Mouse (Mus musculus) heart, postnatal 0 days (tissue): ENCODE measurements around the gene Prickle4. TPM values are rescaled to one million over a fixed set of nuclear protein-coding genes. Genes with fewer than 3 reads are reported as not detected.
A peak's percentile ranks its signal among the peaks of the same experiment; 100 is the strongest.

Source experiments
- ATAC-seq: fragments of 200-750 bp; cut with Nextera tagmentation; 2 replicates; pipeline ENCODE4 v1.8.0; 2017; ENCODE audit warnings: low read depth, moderate number of reproducible peaks, moderate library complexity; ENCODE audit not compliant: insufficient read depth
- DNase-seq: peaks from one replicate; pipeline ENCODE4 v3.0.0-alpha.2; 2016; ENCODE audit warnings: low spot score
- H3K27ac ChIP-seq: fragments of 300-500 bp; sonication (generic); 2 replicates; pipeline ENCODE4 v1.5.1; 2014; ENCODE audit warnings: low read depth, mild to moderate bottlenecking
- H3K27me3 ChIP-seq: fragments of 300-500 bp; sonication (generic); 2 replicates; pipeline ENCODE4 v1.6.1; 2014; ENCODE audit warnings: low read length, mixed read lengths; ENCODE audit not compliant: control insufficient read depth, insufficient read depth
- H3K36me3 ChIP-seq: fragments of 300-500 bp; sonication (generic); replicated peaks from 2 replicates; pipeline ENCODE4 v1.6.1; 2014; ENCODE audit warnings: low read length, mixed read lengths; ENCODE audit not compliant: control insufficient read depth, insufficient read depth
- H3K4me1 ChIP-seq: fragments of 300-500 bp; sonication (generic); 2 replicates; pipeline ENCODE4 v1.6.1; 2014; ENCODE audit warnings: antibody characterized with exemption; ENCODE audit not compliant: control insufficient read depth, insufficient read depth
- H3K4me2 ChIP-seq: fragments of 300-500 bp; sonication (generic); 2 replicates; pipeline ENCODE4 v1.6.1; 2014; ENCODE audit warnings: low read depth, mild to moderate bottlenecking, low read length, moderate library complexity
- H3K4me3 ChIP-seq: fragments of 300-500 bp; sonication (generic); 2 replicates; pipeline ENCODE4 v1.5.1; 2014; ENCODE audit warnings: low read depth, low read length
- H3K9ac ChIP-seq: fragments of 300-500 bp; sonication (generic); replicated peaks from 2 replicates; pipeline ENCODE4 v1.6.1; 2014; ENCODE audit warnings: low read depth, low read length, mixed read lengths
- H3K9me3 ChIP-seq: fragments of 300-500 bp; sonication (generic); replicated peaks from 2 replicates; pipeline ENCODE4 v1.6.1; 2016; ENCODE audit warnings: low read length; ENCODE audit not compliant: control insufficient read depth
- CTCF ChIP-seq: IDR thresholded peaks from 2 replicates; pipeline ENCODE4 v1.5.1; 2016; ENCODE audit warnings: antibody characterized with exemption, control low read depth, low read depth
- EP300 ChIP-seq: IDR thresholded peaks from 2 replicates; pipeline ENCODE4 v1.6.1; 2016; ENCODE audit warnings: antibody characterized with exemption, low read depth
- WGBS: fragments of 180-500 bp; shearing (Covaris S2); extraction: QIAGEN DNeasy Blood & Tissue Kit; methylation state at CpG from one replicate; pipeline ENCODE4 v1.1.7; 2014; 5-methylcytosine and 5-hydroxymethylcytosine counted together
- polyA plus RNA-seq: library from polyadenylated mRNA; unstranded; fragments of >200 nt; fragmentation: Nextera tagmentation; extraction: Ambion mirVana; gene quantifications from 2 replicates; pipeline ENCODE4 v1.2.1, GENCODE M21; 2015
- total RNA-seq: library from RNA; depleted of rRNA; stranded (reverse); fragments of >200 nt; gene quantifications from 2 replicates; pipeline ENCODE4 v1.2.3, GENCODE M21; 2014; ENCODE audit warnings: low replicate concordance

Gene Prickle4
- total and polyA plus RNA-seq, 2 experiments from 2014 or later = 0.93 TPM; not detected in 1

DNA sequence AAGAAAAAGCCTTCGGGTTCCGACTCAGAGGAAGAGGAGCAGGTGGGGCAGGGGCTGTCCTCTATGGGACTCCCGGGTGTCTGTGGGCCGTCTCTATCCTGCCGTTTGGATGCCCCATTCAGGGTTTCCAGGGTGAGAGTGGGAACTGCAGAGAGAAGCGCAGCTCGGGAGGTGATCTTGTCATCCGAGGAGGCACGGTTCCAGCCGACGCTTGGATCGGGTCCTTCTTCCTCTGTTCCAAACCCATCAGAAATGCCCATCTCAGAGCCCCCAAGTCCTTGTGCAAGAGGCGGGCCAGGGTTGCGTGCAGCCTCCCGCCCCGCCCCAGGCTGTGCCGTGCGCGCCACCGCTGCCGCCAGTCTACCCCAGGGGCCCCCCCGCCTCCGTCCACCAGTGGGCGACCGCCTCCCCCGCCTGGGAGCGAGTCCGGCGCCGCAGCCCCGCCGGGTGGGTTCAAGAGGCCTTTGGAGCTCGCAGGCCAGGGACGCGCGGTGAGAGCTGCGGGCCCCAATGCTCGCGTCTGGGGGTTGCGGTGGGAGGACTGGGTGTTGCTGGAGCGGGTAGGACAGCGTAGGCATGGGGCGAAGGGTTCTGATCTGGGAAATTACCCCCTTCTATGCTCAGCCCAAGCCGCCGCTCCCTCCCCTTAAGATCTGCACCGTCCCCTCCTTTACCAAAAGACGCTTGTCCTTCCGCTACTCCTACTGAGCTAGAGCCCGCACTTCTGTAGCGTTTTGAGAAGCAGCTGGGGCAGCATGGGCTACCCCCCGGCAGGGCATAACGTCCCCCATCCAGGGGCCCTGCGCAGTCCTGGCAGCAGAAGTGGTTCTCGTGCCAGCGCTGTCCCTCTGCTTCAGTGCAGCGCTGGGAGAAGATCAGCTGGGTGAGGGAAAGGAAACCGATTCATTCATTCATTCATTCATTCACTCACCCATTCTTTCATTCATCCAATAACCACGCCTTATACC is 5.6 kb downstream of the Prickle4 start, which contains the start of gene Frs3:
Gene Frs3, plus strand, starts transcription at position 423 of the 968 bp plus-strand sequence.
- ATAC-seq = peak; percentile 73
- peak within 1 kb of the TSS; percentile 77 for H3K9ac ChIP-seq
- DNase-seq = peak; percentile 58
- no peaks in the 10 kb centered on the region for H3K27me3 ChIP-seq
- peak within 1 kb of the TSS; percentile 77 for H3K27ac ChIP-seq
- peak within 1 kb of the TSS; percentile 94 for H3K4me2 ChIP-seq
- H3K4me3 ChIP-seq = peak within 1 kb of the TSS; percentile 72
- H3K36me3 ChIP-seq = peaks cover 26% of the 10 kb centered on the region
- TF ChIP-seq EP300 (no peak), CTCF (no peak)
- H3K9me3 ChIP-seq = no peaks in the 10 kb centered on the region
- WGBS = 2% methylated on average over 47 of the region's 58 CpGs
- peaks cover 5% of the 10 kb centered on the region; the same call in 1 of the 2 replicates for H3K4me1 ChIP-seq

DNA sequence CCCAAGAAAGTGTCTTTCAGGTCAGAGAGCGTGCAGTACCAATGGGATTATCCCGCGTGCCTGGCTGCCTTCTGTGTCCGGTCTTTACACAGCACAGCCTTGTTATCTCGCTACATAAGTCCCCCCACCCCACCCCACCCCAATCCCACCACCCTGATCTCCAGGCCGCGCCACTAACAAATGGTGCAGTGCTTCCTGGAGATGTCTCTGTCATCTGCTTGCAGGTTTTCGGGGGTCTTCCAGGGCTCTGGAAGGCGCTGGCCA is 6.3 kb downstream of the Prickle4 start, which contains the start of gene Tomm6:
Gene Tomm6, minus strand, starts transcription at position 43 of the 264 bp plus-strand sequence.
- Histone ChIP-seq H3K4me3 (peak within 1 kb of the TSS; percentile 72), H3K9me3 (no peaks in the 10 kb centered on the region), H3K9ac (peak within 1 kb of the TSS; percentile 77), H3K4me1 (peaks cover 5% of the 10 kb centered on the region; the same call in 1 of the 2 replicates), H3K27ac (peak within 1 kb of the TSS; percentile 77), H3K4me2 (peak within 1 kb of the TSS; percentile 94), H3K27me3 (no peaks in the 10 kb centered on the region), H3K36me3 (peaks cover 31% of the 10 kb centered on the region)
- DNase-seq (no peak), ATAC-seq (no peak)
- 0% methylated on average over 9 of the region's 9 CpGs for WGBS
- TF ChIP-seq CTCF (no peak), EP300 (no peak)

DNA sequence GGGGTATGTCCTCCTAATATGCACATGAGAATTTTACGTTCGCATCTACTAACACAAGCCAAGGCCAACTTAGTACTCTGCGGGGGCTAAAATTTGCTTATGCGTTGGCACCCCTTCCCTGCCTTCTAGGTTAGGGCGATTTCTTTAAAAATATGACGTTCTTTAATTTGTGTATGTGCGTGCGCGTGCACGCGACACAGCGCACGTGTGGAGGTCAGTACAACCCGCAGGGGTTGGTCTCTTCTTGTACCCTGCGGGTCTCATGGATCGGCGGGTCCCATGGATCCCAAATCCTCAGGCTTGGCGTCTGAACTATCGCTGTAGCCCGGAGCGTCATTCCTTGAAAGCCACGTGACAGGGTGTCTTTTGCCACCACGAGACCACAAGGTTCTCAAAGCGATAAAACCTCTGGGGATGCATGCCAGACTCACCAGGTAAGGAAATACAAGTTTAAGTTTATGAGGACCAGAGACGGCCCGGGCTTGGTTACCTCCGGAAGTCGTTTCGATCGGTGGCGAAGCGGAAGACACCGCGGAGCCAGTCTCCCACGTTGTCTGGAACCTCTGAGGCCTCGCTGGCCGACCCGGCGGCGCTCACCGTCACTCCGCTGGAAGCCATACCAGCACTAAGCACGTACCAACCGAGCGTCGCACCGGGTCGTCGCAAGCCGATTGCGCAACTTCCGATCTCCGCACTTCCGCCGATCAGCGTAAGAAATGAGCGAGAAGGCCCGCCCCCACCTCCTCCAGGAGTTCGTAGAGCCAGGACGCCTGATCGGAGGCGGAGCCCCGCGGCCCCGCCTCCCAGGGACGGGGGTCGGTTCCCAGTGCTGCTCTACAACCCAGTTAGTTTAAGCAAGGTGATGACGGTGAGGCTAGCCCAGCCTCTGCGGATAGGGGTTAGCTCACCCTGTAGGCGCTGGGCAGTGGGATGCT is 6.9 kb downstream of the Prickle4 start:
- no peaks in the 10 kb centered on the region for H3K27me3 ChIP-seq
- peak; percentile 87 for ATAC-seq
- WGBS = under 1% methylated on average over 70 of the region's 70 CpGs

DNA sequence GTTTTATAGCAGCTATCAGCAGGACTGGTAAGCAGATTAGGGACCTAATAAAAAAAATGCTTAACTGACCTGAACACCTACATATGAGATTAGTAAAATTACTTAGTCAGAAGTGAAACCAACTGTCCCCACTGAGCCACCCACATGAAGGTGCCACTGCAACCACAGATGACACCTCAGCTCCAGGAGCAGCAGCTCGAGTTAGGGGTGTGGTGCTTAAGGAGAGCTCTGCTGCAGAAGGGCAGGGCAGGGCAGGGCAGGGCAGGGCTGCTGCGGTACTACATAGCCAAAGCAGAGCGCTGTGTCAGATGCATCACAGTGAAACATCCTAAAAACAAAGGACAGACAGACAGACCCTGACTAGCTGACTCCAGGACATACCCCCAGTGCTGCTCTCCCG is 11.7 kb downstream of the Prickle4 start:
- Histone ChIP-seq H3K9ac (no peak overlapping the region), H3K27ac (no peak overlapping the region), H3K9me3 (no peaks in the 10 kb centered on the region), H3K4me1 (peaks cover 5% of the 10 kb centered on the region; the same call in 1 of the 2 replicates), H3K4me3 (no peak overlapping the region), H3K27me3 (no peaks in the 10 kb centered on the region), H3K4me2 (no peak overlapping the region), H3K36me3 (peaks cover 72% of the 10 kb centered on the region)
- no peak for DNase-seq
- no peak for ATAC-seq
- TF ChIP-seq CTCF (no peak), EP300 (no peak)
- WGBS = 73% methylated on average over 4 of the region's 4 CpGs

More for the DNA sequence above, 6.9 kb downstream of the Prickle4 start:
- peaks cover 5% of the 10 kb centered on the region; the same call in 1 of the 2 replicates for H3K4me1 ChIP-seq
- H3K4me3 ChIP-seq = peak overlapping the region; percentile 72
- peaks cover 37% of the 10 kb centered on the region for H3K36me3 ChIP-seq
- H3K9ac ChIP-seq = peak overlapping the region; percentile 77
- peak; percentile 97 for DNase-seq
- no peaks in the 10 kb centered on the region for H3K9me3 ChIP-seq
- H3K4me2 ChIP-seq = peak overlapping the region; percentile 94
- peak overlapping the region; percentile 77 for H3K27ac ChIP-seq
- TF ChIP-seq CTCF = no peak
- peak; percentile 49; the same call in 1 of the 2 replicates for TF ChIP-seq EP300

DNA sequence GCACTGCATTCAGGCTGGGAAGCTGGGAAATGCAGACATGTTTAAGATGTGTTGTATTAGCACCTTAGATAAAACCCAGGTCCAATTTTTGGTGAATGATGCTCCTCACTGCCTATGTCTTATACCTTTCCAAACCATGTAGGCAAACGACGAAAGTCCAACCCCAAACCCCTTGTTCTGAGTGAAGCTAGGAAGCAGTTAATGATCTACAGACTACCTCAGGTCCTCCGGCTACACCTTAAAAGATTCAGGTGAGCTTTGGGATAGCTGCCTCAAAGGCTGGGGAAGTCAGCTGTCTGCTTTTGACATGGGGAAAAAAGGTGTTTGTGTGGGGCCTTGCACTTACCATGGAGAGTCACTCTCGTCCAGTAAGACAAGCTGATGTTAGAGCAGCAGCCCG is 15.8 kb downstream of the Prickle4 start:
- WGBS = 84% methylated on average over 5 of the region's 5 CpGs
- DNase-seq (no peak), ATAC-seq (no peak)
- Histone ChIP-seq H3K4me2 (no peak overlapping the region), H3K27ac (no peak overlapping the region), H3K4me1 (no peaks in the 10 kb centered on the region), H3K27me3 (no peaks in the 10 kb centered on the region), H3K36me3 (peaks cover 53% of the 10 kb centered on the region), H3K9ac (no peak overlapping the region), H3K4me3 (no peak overlapping the region), H3K9me3 (no peaks in the 10 kb centered on the region)
- TF ChIP-seq CTCF (no peak), EP300 (no peak)
